Mouse (Mus musculus): ENCODE data around the gene 1700074P13Rik.
"Not testable (repeated sequence)": the region's sequence is repeated elsewhere in the genome, so short reads cannot be mapped to it uniquely, and the experiment has no call there.

The 1700074P13Rik gene

GRCm38 (mm10) chr6:40940457-40940856, at the start of gene 1700074P13Rik:
Gene 1700074P13Rik (minus strand): TSS chr6:40940557.
- no peak for DNase-seq (ENCODE audit: low read depth, low spot score)

DNA sequence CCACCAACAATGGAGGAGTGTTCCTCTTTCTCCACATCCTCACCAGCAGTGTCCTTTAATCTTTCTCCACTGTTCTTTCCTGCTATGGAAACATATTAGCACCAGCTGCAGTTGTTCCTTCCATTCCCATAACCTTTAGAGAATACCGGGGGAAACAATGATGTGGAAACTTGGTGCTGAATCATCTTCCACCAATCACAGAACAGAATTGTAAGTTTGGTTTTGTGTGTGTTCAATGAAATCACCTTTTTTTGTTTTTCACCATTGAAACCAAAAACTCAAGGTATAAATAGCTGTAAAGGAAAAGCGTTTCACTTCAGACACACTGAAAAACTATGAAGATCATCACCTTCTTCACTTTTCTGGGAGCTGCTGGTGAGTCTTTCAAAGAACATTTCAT, 24.1 kb upstream of the 1700074P13Rik start, which contains the start of gene 1810009J06Rik:
Gene 1810009J06Rik, plus strand, starts transcription at position 301 of the 400 bp plus-strand sequence.
- DNase-seq (ENCODE audit: low read depth, low spot score) = not testable (repeated sequence)

- DNase-seq (ENCODE audit: low read depth, low spot score) = no peak
These were observed 13.4 kb upstream of the 1700074P13Rik start for GRCm38 (mm10) chr6:40953716-40954115.

GRCm38 (mm10) chr6:40951770-40952169, 11.4 kb upstream of the 1700074P13Rik start, which contains the start of gene Gm4744:
Gene Gm4744 (minus strand): TSS chr6:40951870.
- no peak for DNase-seq (ENCODE audit: low read depth, low spot score)

DNA sequence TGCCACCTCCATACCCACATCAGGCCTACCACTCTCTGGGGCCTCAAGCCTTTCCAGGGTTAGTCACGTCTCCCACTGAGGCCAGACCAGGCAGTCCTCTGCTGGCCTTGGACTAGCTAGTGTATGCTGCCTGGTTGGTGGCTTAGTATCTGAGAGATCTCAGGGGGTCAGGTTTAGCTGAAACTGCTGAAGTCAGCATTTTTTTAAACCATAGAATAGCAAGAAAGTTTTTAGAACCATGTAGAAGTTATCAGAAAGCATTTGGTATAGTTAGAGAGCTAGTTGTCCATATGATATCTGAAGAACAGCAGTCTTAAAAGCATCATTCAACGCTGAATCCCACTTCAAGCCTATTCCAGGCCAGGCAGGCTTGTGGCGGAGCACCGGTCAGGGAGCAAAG, 20.4 kb downstream of the 1700074P13Rik start:
- DNase-seq (ENCODE audit: low read depth, low spot score) = no peak

DNA sequence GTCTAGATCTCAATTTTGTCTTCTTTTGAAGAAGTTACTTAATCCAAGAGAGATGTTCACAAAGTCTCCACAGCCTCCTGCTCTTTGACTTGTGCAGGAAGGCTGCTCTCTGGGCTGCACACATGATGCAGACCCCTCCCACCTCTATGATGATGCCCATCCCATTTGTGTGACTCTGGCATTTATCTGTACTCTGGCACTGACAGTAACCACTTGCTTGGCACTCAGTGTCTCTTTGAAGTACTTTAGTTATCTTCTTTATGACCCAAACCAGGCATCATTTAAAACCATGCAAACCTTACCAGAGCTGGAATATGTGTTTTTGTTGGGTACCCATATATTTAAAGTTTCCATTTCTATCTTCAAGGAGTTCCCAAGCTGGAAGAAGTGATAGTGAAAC, 40.1 kb downstream of the 1700074P13Rik start, which contains the start of gene Prss58:
Gene Prss58, minus strand, starts transcription at position 101 of the 400 bp plus-strand sequence.
- no peak for DNase-seq (ENCODE audit: low read depth, low spot score)

- DNase-seq (ENCODE audit: low read depth, low spot score) = no peak
These were observed 45.6 kb downstream of the 1700074P13Rik start for GRCm38 (mm10) chr6:40894716-40895115.

DNA sequence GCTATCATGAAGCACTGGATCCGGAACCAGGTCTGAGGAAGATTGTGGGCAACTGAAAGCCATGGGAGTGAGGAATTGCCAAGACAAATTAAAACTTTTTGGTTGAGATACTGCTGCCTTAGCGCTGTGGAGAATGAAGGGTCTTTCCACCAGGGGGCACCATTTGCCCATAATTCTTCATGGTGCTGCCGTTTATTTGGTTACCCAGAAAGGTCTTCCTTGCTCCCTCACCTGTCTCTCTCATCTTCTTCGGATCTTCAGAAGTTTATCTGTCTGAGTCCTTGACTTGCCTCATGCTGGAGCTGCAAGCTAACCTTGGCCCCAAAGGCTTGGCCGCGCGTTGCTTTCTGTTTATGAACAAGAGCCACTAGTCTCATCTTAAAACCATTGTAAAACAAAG, 46.8 kb downstream of the 1700074P13Rik start:
- DNase-seq (ENCODE audit: low read depth, low spot score) = peak; percentile 47

GRCm38 (mm10) chr6:40891754-40892153, 48.6 kb downstream of the 1700074P13Rik start:
- no peak for DNase-seq (ENCODE audit: low read depth, low spot score)

DNA sequence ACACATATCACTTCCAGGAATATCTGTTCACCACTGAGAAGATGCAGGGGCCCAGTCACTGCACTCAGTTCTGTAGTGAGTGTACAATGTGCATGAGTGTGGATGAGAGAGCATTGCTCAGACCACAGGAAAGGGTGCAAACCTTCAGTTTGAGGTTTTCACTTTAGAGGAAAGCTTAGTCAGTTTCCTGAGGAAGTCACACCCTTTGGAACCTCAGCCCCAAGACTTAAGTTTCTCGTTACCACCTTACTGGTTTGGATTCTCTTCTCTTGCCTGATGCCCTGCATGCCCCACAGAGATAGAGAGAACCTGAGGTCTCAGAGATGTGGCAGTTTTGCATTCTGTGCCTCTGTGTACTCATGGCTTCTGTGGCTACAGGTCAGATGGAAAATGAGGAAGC, 49.4 kb downstream of the 1700074P13Rik start:
- no peak for DNase-seq (ENCODE audit: low read depth, low spot score)

GRCm38 (mm10) chr6:40887394-40887793, 53.0 kb downstream of the 1700074P13Rik start, which contains the start of gene Moxd2:
Gene Moxd2 (minus strand): TSS chr6:40887494.
- DNase-seq (ENCODE audit: low read depth, low spot score) = no peak

Measured in ES-CJ7 (cell line).